Mouse (Mus musculus): ENCODE results near the gene Olfr1487.
"Not testable (repeated sequence)": the region's sequence is repeated elsewhere in the genome, so short reads cannot be mapped to it uniquely, and the experiment has no call there.

The Olfr1487 gene

DNA sequence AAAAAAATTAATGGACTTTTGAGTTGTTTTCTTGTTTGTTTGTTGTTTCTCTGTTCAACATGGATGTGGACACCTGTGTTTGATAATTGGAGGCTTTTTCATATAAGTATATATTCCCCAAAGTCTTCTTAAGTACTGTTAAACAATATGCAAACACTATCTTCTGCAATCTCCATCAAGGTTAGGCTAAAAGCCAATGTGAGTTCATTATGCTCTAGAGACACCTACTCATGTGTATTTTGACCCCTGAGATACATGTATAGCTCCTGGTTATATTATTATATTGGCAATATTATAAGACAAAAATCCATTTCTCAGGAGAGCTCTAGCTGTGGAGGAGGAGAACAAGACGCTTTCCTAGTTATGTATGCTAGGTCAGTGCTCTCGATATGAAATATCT, at the start of gene Olfr1487:
Gene Olfr1487, plus strand, starts transcription at position 301 of the 400 bp plus-strand sequence.
- DNase-seq, result not testable (repeated sequence)

DNA sequence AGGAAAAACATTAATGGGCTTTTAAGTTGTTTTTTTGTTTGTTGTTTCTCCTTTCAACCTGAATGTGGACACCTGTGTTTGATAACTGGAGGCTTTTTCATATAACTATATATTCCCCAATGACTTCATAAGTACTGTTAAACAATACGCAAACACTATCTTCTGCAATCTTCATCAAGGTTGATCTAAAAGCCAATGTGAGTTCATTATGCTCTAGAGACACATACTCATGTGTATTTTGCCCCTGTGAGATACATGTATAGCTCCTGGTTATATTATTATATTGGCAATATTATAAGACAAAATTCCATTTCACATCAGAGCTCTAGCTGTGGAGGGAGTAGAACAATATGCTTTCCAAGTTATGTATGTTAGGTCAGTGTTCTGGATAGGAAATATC, 34.0 kb upstream of the Olfr1487 start, which contains the start of gene Olfr1484:
Gene Olfr1484, plus strand, starts transcription at position 301 of the 400 bp plus-strand sequence.
- no peak for DNase-seq

GRCm38 (mm10) chr19:13631321-13631720, 14.1 kb downstream of the Olfr1487 start, which contains the start of gene Olfr1489:
TSS of gene Olfr1489 (plus strand) at chr19:13631621.
- DNase-seq, result no peak

DNA sequence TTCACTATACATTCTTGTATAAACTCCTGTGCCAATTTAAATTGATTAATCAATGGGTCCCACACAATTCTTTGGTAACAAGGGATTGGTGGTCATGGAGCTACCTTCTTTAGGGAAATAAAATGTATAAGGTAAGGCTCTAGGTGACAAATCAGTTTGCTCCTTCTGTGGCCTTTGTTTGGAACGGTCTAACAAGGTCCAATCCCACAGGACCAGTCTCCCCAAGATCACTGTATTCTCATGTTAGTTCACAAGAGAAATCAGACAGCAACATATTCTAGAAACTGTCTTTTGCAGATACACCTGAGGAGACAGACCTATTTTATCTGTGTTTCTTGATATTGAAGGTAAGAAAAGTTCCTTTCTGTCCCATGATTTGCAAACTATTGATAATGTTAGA, 33.6 kb downstream of the Olfr1487 start, which contains the start of gene Olfr1490:
Gene Olfr1490, plus strand, starts transcription at position 301 of the 400 bp plus-strand sequence.
- no peak for DNase-seq
